Mouse (Mus musculus): ENCODE results near the gene Skint1. TPM values are rescaled to one million over a fixed set of nuclear protein-coding genes. Genes with fewer than 3 reads are reported as not detected.
"Not testable (repeated sequence)": the region's sequence is repeated elsewhere in the genome, so short reads cannot be mapped to it uniquely, and the experiment has no call there.

Gene Skint1
- polyA plus RNA-seq (2015; fragmentation: Nextera tagmentation; extraction: Ambion mirVana) = not detected in 2 replicates

- H3K9ac ChIP-seq = no peak within 1 kb of the TSS
- no peak within 1 kb of the TSS for H3K4me3 ChIP-seq
Measured at GRCm38 (mm10) chr4:112005969-112006368, at the start of gene Skint1. Gene Skint1, plus strand, starts transcription at chr4:112006269.

GRCm38 (mm10) chr4:111961309-111961708, 44.8 kb upstream of the Skint1 start:
- H3K27ac ChIP-seq = no peak overlapping the region
- no peak for ATAC-seq (ENCODE audit: low FRiP score, low read depth)
- no peaks in the 10 kb centered on the region for H3K4me1 ChIP-seq
- H3K9ac ChIP-seq = no peak overlapping the region
- H3K27me3 ChIP-seq = no peaks in the 10 kb centered on the region
- 29% methylated on average over 1 of the region's 1 CpGs for WGBS
- H3K4me3 ChIP-seq = no peak overlapping the region
- no peak overlapping the region for H3K4me2 ChIP-seq (replicated peaks)
- H3K36me3 ChIP-seq = no peaks in the 10 kb centered on the region
- no peaks in the 10 kb centered on the region; the same call in 1 of the 2 replicates for H3K9me3 ChIP-seq

More at GRCm38 (mm10) chr4:112005969-112006368, at the start of gene Skint1:
- Histone ChIP-seq H3K4me1 (no peaks in the 10 kb centered on the region), H3K4me2 (replicated peaks) (no peak within 1 kb of the TSS), H3K36me3 (no peaks in the 10 kb centered on the region), H3K27ac (no peak within 1 kb of the TSS), H3K9me3 (no peaks in the 10 kb centered on the region), H3K27me3 (no peaks in the 10 kb centered on the region)
- ATAC-seq (ENCODE audit: low FRiP score, low read depth) = no peak

GRCm38 (mm10) chr4:111963241-111963640, 42.8 kb upstream of the Skint1 start:
- not testable (repeated sequence) for H3K4me1 ChIP-seq; H3K36me3 ChIP-seq; H3K27ac ChIP-seq; H3K9me3 ChIP-seq; H3K9ac ChIP-seq; H3K4me3 ChIP-seq; H3K4me2 ChIP-seq (replicated peaks); H3K27me3 ChIP-seq; ATAC-seq (ENCODE audit: low FRiP score, low read depth)
- WGBS = 68% methylated on average over 1 of the region's 1 CpGs

GRCm38 (mm10) chr4:111963669-111964068, 42.4 kb upstream of the Skint1 start:
- Histone ChIP-seq H3K36me3 (no peaks in the 10 kb centered on the region), H3K4me3 (no peak overlapping the region), H3K27me3 (no peaks in the 10 kb centered on the region), H3K4me1 (no peaks in the 10 kb centered on the region), H3K9ac (no peak overlapping the region), H3K9me3 (no peaks in the 10 kb centered on the region), H3K27ac (no peak overlapping the region), H3K4me2 (replicated peaks) (no peak overlapping the region)
- 74% methylated on average over 3 of the region's 3 CpGs for WGBS
- ATAC-seq (ENCODE audit: low FRiP score, low read depth) = no peak

- H3K4me3 ChIP-seq = no peak within 1 kb of the TSS
- ATAC-seq (ENCODE audit: low FRiP score, low read depth) = no peak
- no peak within 1 kb of the TSS for H3K4me2 ChIP-seq (replicated peaks)
- no peaks in the 10 kb centered on the region for H3K27me3 ChIP-seq
- WGBS = 96% methylated on average over 1 of the region's 1 CpGs
- H3K4me1 ChIP-seq = no peaks in the 10 kb centered on the region
- H3K27ac ChIP-seq = no peak within 1 kb of the TSS
- H3K9ac ChIP-seq = no peak within 1 kb of the TSS
- no peaks in the 10 kb centered on the region for H3K36me3 ChIP-seq
- no peaks in the 10 kb centered on the region for H3K9me3 ChIP-seq
Measured at GRCm38 (mm10) chr4:111972623-111973022, 33.4 kb upstream of the Skint1 start, which contains the start of gene Skint7. Gene Skint7, plus strand, starts transcription at chr4:111972923.

- ATAC-seq (ENCODE audit: low FRiP score, low read depth) = no peak
- Histone ChIP-seq H3K4me3 (no peak within 1 kb of the TSS), H3K36me3 (no peaks in the 10 kb centered on the region), H3K27me3 (no peaks in the 10 kb centered on the region), H3K4me1 (no peaks in the 10 kb centered on the region), H3K9ac (no peak within 1 kb of the TSS), H3K9me3 (no peaks in the 10 kb centered on the region), H3K4me2 (replicated peaks) (no peak within 1 kb of the TSS), H3K27ac (no peak within 1 kb of the TSS)
Measured at GRCm38 (mm10) chr4:112071716-112072115, 65.6 kb downstream of the Skint1 start, which contains the start of gene Skint4. Gene Skint4, plus strand, starts transcription at chr4:112072016.

Other genes starting within 250 kb of the Skint1 start
- gene Slc5a9, start 103.4 kb upstream of the Skint1 start, polyA plus RNA-seq (2015; fragmentation: Nextera tagmentation; extraction: Ambion mirVana) = 0.15 and 0.22 TPM in 2 replicates
- not detected in 2 replicates for gene Skint8, start 86.9 kb upstream of the Skint1 start, polyA plus RNA-seq (2015; fragmentation: Nextera tagmentation; extraction: Ambion mirVana)
- gene Skint7, start 33.3 kb upstream of the Skint1 start, polyA plus RNA-seq (2015; fragmentation: Nextera tagmentation; extraction: Ambion mirVana) = not detected in 2 replicates
- not detected in 2 replicates for gene Skint4, start 65.7 kb downstream of the Skint1 start, polyA plus RNA-seq (2015; fragmentation: Nextera tagmentation; extraction: Ambion mirVana)
- gene Skint3, start 226.0 kb downstream of the Skint1 start, polyA plus RNA-seq (2015; fragmentation: Nextera tagmentation; extraction: Ambion mirVana) = 0.04 TPM in 1 of 2 replicates, not detected in the other

Data from limb, embryonic 13.5 days (tissue).